Mouse (Mus musculus) brain, embryonic 18.5 days (tissue): ENCODE data around the gene Igf2bp2.

ENCODE experiments used
- DNase-seq: peaks from one replicate; pipeline ENCODE4 v3.0.0-alpha.2; 2012; ENCODE audit warnings: low read depth, low spot score

The Igf2bp2 gene

DNA sequence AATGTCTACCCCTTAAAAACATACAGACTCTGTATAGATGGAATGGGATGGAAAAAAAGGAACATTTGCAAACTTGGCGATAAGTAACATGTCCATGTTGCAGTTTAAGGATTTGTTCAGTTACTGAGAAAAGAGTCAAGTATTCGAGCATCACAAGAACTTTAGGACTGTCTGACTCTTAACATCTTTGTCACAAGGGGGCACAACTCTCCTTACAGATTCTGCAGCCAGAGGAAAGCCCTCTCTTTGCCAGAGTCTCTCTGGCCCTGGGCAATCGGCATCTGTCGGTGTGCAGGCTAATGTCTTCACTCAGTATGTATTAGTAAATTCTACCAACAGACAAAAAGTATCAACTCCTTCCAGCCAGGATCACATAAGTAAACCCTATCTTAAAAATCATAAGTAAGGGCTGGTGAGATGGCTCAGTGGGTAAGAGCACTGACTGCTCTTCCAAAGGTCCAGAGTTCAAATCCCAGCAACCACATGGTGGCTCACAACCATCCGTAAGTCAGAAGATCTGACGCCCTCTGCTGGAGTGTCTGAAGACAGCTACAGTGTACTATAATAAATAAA, 57.0 kb downstream of the Igf2bp2 start:
- no peak for DNase-seq

GRCm38 (mm10) chr16:22100067-22100466, 63.0 kb downstream of the Igf2bp2 start:
- no peak for DNase-seq

DNA sequence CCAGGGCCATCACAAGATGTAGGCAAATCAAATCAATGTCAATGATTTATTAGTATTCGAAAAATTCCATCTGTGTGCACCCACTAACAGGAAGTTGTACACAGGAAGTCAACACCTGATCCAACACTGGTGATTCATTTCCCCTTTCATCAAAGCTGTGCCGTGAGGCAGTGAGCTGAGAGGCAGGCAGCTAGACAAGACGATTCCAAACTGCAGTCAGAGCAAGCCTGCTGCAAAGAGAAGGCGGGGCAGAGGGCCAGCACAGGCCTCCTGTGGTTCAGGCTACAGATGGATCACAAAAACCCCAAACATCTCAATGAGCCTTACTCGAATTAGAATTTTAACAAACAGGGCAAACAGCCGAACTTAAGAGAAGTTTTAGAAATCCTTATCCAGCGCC, 65.4 kb downstream of the Igf2bp2 start:
- DNase-seq, result no peak

DNA sequence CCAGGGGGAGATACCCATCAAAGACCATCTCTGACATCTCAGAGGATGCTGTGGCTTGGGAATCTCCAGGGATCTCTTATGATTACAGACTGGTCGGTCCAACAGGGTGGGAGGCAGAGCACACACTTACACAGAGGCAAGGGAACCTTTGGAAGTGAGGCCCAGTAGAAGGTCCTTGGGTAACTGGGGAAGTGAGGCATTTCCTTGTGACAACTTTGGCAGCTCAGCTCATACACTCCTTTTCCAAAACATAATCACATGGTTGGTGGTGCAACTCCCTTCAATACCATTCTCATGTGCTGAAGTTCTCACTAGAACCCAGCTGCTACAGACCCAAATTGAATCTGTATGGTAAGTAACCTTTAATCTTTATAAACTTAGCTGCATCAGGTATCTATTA, 67.3 kb downstream of the Igf2bp2 start:
- no peak for DNase-seq

GRCm38 (mm10) chr16:22091255-22091783, 71.8 kb downstream of the Igf2bp2 start:
- DNase-seq, result no peak

- no peak for DNase-seq
These were observed 77.7 kb downstream of the Igf2bp2 start for GRCm38 (mm10) chr16:22085411-22085810.

DNA sequence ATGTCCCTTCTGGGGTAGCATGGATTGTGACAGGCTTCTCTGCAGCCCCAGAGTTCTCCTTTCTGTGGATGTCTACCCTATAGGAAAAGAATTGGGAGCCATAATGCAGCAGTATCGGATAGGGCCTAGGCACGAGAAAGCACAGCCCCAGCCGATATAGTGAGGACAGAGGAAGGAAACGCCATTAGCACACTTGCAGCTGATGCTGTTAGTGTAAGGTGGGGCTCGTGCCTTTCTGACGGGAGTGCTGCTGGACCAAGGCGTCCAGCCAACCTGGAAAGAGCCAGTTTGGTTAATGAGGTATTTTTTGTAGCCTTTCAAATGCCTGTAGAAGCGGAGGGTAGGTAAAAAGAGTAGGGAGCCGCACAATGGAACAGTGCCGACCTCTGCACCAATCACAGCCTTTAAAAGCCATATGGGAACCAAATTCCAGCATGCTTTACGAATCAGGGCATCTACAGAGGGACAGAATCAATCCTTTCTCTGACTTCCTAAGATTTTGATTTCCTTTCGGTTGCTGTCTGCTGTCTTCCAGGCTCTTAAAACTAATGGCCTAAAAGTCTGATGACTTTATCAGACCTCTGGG, 82.9 kb downstream of the Igf2bp2 start:
- no peak for DNase-seq

DNA sequence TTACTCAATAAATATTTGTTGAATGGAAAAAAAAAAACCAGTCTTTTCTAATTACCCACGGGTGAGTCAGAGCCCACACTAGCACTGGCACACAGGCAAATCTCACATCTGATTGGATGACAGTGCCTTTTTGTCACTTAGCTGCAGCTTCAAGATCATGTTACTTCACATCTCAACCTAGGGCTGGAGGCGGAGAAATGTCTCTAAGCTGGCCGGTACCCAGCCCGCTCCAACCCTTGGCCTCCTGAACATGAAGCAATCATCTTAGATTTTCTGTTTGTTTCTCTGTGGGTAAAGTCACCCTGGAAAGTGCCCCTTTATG, 86.5 kb downstream of the Igf2bp2 start:
- no peak for DNase-seq

- DNase-seq, result no peak
These were observed 87.1 kb downstream of the Igf2bp2 start for GRCm38 (mm10) chr16:22075829-22076619.

- no peak for DNase-seq
These were observed 88.0 kb downstream of the Igf2bp2 start for GRCm38 (mm10) chr16:22075067-22075466.

DNA sequence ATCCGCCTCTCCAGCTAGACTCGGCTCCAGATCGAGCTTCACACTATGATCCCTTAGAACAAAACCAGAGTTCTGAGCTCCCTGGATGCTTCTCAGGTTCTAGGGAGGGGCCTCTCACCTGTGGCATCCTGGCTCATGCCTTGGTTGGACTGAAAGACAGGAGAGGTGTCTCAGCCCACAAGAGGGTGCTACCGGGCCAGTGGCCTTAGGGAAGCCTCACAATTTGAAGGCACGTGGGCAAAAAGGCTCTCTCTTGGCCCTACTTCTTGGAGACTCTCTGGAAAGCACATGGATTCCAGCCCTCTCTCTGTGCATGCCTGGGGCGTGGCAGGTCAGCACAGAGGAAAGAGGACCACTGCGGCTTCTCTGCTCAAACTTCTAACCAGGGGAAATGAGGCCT, 91.7 kb downstream of the Igf2bp2 start:
- DNase-seq, result no peak

DNA sequence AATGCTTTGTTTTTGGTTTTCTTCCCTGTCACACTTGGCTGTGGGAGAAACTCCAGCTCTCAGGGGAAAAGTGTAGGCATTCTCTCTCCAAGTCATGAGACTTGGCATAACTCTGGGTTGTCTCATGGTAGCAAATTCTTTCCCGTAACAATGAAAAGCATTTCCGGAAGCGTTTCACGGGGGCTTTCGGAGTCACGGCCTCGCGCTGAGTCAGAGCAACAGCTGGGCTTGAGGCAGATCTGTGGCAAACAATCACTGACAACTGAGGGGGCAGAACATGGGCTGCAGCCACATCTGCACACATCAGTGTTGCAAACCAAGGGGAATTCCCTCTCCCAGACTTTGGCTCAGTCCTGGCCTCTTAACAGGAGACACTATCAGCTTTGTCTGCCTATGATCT, 95.7 kb downstream of the Igf2bp2 start:
- DNase-seq, result no peak

DNA sequence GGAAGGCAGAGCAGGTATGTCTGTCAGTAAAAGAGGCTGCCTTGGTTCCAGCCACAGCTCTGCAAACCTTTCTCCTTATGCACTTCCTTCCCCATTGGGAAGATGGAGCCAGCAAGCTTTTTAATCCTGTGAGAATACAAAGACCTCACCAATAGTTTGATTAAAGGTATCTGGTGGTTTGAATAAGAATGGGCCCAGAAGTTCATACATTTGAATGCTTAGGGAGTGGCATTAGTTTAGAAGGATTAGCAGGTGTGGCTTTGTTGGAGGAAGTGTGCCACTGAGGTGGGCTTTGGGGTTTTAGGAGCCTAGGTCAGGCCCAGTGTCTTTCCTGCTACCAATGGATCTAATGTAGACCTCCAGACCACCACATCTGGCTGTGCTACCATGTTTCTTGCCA, 97.6 kb downstream of the Igf2bp2 start:
- DNase-seq, result no peak

DNA sequence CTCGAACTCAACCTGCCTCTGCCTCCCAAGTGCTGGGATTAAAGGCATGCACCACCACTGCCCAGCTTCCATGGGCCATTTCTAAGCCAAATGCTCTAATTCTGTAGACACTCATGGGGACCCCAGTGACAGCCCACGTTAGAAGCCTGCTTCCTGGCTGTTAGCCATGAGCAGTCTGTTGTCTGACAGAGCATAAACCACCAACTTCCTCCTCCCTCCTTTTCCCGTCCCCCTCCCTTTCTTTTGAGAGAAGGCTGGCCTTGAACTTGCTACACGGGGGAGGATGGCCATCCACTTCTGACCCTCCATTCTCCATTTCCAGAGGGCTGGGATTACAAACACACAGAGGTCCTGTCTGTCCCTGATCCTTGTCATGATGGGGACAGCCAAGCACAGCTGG, 100.8 kb downstream of the Igf2bp2 start:
- no peak for DNase-seq

DNA sequence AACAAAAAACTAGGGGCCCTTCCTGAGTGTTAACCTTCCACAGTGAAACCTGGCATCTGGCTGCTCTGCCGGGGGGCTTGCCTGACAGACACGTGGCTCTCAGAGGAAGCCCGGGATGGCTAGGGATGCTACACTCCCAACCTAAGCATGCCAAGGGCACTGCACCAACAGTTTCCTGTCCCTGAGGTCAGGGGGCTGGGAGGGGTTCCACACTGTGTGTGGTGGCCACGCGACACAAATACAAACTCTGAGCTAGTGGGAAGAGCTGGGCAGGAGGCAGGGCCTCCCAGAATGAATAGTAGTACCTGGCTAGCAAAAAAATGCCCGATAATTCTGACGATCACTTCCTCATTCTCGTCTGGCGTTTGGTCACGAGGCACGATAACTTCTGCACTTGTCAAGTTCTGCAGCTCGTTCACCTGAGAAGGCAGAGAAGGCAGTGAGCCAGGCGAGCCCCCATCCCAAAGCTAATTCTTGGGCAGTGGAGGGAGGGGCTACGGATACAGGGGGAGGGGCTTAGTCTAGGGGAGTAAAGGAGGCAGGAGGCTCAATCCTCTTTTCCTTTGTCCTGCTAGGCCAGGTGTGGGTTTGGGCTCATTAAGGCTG, 101.4 kb downstream of the Igf2bp2 start:
- DNase-seq, result no peak

- no peak for DNase-seq
These were observed 102.7 kb downstream of the Igf2bp2 start for GRCm38 (mm10) chr16:22060416-22060815.

DNA sequence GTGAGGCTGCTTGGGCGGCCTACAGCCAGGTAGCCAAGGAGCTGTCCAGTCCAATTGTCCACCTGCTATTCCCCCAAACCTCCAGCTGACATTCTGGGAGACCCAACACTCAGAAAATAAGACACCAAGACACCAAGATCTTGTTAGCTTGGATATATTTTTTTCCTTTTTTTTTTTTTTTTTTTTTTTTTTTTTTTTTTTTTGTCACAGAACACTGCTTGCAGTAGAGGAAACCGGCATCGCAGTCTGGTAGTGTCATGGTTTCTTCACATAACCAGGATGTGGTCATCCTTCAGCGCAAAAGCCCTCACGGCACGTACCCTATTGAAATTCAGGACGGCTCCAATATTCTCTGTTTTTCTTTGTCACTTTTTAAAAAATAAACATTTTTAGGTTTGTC, 104.2 kb downstream of the Igf2bp2 start:
- DNase-seq, result no peak

GRCm38 (mm10) chr16:22057498-22057897, 105.6 kb downstream of the Igf2bp2 start:
- DNase-seq, result no peak

- DNase-seq, result no peak
These were observed 109.7 kb downstream of the Igf2bp2 start for GRCm38 (mm10) chr16:22053411-22053810.

GRCm38 (mm10) chr16:22046739-22047366, 116.2 kb downstream of the Igf2bp2 start:
- no peak for DNase-seq

DNA sequence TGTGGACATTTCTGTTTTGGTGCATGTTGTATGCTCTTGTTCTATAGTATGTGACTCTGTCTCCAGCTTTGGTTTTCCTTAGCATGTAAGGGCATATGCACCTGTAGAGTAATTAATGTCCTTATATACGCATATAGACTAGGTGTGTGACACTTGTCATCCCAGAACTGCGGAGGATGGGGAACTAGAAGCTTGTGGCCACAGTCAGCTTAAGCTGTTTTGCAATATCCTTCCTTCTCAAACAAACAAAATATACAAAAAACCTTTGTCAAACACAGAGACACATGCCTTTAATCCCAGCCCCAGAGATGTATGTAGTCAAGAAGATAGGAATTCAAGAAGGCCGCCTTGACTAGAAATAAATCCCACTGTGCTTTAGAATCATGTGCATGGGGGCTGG, 117.2 kb downstream of the Igf2bp2 start:
- no peak for DNase-seq

GRCm38 (mm10) chr16:22043830-22044229, 119.3 kb downstream of the Igf2bp2 start:
- DNase-seq, result no peak
